Mouse (Mus musculus): ENCODE data around the gene Akap11.

Akap11 gene

DNA sequence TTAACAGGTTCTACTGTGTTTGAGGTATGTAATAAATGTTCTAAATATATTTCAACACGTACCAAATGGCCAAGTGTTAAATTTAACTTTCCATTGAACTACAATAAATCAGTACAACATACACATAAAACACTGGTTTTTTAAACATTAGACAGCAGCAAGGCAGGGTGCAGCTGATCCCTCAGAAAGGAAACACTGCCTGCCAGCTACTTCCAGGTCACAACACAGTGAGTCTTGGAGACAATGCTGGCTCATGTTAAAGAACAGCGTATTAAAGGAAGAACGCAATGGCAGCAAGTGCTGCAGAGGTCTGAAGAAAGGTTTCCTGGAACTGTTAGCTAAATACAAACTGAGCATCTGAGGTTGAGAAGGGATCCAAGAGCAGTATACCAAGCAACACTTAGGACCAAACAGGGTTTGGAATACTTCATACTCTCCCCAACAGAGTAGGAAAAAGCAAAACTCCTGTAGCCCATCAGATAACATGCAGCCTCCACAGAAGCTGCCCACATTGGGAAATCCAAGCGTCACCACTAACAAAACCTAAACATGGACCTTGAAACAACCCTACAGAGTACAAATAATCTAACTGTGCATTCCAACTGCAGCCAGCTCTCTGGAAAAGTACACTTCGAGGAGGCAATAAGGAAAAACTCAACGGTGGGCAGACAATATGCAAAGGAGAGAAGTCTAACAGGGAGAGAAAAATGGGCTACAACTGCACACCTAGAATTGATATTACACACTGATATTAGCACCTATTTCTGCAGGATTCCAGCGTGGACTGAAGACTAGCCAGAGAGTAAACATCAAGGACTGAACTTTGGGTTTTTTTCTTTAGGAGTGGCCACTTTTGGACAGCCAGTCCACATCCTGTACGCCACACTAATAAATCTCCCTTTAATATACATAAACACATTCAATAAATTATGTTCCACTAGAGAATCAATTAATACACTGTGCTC, 7.9 kb downstream of the Akap11 start:
- no peak for DNase-seq (ENCODE audit: low spot score in 2 of 2)

DNA sequence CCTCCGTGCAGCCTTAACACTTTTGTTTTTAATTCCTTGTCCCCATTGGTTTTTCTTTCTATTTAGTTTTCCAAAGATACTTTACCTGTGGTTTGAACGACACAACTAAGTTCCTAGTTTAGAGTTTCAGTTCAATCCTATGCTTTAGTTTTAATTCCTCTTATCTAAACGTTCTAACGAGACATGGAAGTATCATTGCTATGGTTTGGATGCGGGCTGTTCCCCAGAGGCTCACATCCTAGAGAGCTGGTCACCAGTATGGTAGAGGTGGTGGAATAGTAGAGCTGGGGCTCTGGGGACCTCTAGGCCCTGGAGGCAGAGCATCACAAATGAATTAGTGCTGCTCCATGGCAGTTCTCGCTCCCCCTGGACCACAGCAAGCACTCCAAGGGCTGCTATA, 9.7 kb downstream of the Akap11 start:
- no peak for DNase-seq (ENCODE audit: low spot score in 2 of 2)

DNA sequence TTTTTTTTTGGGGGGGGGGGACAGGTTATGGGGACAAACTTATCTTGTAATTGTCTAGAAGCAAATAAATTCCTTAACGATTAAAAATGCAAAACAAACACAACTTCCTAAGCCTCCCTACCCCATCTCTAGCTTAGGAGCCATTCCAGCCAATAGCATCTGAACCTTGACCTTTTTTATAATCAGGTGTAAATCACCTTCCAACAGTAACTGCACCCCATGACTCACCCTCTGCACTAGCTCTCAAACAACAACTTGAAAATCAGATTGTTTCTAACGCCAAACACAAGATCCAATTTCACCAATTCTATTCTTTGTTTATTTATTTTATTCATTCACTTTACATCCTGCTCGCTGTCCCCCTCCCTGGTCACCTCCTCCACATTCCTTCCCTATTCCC, 10.1 kb downstream of the Akap11 start:
- no peak for DNase-seq (ENCODE audit: low spot score in 2 of 2)

DNA sequence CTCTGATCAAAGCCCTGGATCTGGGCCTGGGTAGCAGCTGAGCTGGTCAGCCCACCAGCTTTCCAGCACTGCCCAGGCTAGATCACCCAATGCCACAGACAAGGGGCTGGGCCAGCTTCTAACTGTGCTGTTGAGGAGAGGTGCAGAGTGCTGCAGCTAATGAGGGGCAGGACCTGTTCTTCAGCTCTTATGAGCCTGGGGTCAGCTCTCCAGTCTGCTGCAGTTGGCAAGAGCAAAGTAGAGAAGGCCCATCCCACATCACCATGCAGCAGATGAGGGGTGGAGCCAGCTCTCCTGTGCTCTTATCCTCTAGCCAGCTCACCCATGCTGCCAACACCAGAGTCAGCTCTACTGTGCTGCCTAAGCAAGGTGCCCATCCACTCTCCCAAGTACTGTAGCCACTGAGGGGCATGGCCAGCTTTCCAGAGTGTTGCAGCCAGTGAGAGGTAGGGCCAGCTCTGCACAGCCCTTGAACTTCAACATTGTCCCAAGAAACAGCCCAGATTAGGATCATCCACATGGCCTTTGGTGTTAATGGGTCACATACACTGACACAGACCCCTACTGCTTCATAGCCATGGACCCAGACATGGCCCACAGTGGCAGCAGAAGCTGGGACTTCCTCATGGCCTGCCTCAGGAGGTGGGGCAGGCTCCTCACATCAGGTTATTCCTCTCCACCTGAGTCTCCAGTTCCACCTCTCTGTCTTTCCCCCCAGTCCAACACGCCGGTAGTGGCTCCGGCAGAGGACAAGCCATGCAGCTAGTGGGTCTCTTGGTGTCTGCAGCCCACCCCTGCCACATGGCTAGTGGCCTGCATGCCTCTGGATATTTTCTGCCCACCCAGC, 10.8 kb downstream of the Akap11 start:
- DNase-seq (ENCODE audit: low spot score in 2 of 2), result no peak

DNA sequence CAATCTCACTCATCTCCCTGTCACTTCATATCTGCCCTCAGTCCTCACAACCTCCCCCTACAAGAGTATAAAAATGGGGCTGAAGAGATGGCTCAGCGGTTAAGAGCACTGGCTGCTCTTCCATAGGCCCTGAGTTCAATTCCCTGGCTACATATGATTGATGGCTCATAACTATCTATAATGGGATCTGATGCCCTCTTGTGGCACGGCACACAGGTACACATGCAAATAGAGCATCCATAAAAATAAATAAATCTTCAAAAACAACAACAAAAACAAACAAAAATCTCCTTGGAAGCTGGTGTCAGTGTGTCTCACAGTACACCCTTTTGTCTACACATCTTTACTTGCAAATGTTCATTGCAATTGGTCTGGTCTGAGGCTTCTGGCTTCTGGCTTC, 11.5 kb downstream of the Akap11 start:
- no peak for DNase-seq (ENCODE audit: low spot score in 2 of 2)

DNA sequence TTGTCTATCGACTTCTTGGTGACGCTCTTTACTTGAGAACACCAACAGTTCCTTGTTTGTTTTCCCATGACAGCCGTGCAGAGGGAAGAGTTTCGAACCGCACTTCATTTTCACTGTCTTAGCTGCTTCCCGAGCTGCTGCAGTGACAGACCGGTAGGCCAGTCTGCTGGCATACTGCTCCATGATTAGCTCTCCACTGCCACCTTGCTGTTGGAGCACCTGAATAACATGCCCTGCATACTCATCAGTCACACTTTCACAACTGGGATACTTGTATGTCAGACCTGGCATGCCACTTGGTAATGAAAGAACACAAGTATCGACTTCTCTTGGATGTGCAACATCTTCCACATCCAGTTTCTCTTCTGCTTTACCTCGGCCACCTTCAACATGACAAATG, 25.9 kb downstream of the Akap11 start:
- DNase-seq (ENCODE audit: low spot score in 2 of 2), result no peak

DNA sequence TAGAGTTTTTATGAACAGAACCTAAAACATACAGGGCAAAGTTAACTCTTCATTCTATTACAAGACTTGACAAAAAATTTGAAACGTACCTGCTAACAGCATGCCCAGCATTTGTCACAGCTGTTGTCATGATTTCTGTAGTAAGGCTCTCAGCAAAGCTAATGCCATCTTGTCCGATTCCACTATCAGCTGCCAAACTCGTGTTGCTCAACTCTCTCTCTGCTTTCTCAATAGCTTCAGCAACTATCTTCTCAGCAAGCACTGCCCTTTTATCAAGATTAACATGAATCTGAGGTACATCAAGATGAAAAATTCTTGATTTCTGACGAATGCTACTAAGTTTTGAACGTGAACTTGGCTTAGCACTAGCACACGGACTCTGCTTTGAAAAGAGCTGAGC, 26.8 kb downstream of the Akap11 start:
- DNase-seq (ENCODE audit: low spot score in 2 of 2), result no peak

DNA sequence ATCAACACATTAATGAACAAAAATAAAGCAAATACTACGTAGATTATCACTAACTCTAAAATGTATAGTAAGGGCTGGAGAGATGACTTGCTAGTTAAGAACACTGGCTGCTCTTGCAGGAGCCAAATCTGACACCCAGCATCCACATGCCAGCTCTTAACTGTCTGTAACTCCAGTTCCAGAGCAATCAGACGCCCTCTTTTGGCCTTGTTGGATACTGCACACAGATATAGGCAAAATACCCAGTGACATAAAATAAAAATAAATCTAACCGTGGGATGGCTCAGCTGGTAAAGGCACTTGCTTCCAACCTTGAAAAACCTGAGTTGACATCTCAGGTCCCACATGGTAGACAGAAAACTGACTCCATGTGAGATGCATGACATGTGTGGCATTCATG, 36.0 kb downstream of the Akap11 start:
- DNase-seq (ENCODE audit: low spot score in 2 of 2), result no peak

DNA sequence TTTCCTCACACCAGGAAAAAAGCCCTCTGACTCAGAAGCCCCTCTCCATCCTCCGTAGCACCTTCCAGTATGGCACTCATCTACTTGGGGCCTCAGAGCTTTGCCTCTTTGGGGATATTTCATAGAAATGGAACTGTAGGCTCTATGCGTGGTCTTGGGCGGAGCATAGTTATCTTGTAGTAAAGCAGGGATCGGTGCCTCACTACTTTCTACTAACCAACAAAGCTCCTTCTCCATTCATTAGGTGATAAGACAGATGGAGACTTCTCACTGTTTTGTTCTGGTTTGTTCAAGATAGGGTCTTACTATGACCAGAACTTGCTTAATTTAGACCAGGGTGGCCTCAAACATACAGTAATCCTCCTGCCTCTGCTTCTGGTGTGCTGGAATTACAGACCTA, 39.9 kb downstream of the Akap11 start:
- DNase-seq (ENCODE audit: low spot score in 2 of 2), result no peak

DNA sequence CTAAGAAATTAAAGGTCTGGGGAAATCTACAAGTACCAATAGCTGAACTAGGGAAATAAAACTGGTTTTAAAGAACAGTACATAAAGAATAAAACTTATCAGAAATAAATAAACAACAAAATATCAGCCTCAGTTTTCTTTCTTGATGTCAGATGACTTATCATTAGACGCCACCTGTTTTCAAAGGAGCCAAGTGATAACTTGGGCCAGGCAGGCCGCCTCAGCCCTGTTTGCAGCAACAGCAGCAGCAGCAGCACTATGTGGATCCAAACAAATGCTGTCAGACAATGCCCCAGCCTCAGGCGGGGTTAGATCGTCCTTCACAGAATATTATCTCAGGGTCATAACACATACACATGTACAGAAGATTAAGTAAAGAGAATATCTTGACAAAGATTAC, 41.4 kb downstream of the Akap11 start:
- DNase-seq (ENCODE audit: low spot score in 2 of 2), result no peak

DNA sequence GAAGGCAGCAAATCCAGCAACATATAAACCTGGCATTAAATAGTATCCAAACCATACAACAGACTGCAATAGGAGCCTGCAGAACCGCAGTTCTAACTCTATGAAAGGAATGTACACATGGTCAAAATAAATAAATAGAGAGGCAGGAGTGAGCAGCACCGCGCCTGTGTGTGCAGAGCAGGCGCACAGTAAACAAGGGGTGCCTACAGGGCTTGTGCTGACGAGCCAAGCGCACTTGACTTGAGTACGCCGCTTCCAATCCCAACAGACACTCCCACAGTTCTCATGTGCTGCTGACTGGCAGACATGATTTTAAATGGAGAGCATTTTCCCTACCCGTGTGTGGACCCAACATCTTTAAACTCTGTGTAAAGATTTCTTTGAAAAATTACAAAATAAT, 44.0 kb downstream of the Akap11 start:
- DNase-seq (ENCODE audit: low spot score in 2 of 2), result no peak

DNA sequence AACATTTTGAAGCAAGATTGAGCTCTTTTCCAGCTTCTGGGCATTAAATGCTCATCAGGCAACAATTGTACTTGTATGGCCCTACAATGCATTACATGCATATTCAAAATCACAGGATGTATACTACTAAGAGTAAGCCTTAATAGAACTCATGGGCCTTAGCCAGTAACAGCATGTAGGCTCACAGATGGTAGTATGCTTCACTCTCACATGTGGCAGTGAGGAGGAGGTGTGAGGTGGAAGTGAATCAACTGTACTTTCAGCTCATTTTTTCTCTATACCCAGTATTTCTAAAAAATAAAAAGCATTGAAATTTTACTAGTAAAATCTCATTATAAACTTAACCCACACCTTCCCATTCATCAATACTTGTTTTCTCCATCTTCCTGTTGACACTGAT, 45.2 kb downstream of the Akap11 start:
- DNase-seq (ENCODE audit: low spot score in 2 of 2), result no peak

DNA sequence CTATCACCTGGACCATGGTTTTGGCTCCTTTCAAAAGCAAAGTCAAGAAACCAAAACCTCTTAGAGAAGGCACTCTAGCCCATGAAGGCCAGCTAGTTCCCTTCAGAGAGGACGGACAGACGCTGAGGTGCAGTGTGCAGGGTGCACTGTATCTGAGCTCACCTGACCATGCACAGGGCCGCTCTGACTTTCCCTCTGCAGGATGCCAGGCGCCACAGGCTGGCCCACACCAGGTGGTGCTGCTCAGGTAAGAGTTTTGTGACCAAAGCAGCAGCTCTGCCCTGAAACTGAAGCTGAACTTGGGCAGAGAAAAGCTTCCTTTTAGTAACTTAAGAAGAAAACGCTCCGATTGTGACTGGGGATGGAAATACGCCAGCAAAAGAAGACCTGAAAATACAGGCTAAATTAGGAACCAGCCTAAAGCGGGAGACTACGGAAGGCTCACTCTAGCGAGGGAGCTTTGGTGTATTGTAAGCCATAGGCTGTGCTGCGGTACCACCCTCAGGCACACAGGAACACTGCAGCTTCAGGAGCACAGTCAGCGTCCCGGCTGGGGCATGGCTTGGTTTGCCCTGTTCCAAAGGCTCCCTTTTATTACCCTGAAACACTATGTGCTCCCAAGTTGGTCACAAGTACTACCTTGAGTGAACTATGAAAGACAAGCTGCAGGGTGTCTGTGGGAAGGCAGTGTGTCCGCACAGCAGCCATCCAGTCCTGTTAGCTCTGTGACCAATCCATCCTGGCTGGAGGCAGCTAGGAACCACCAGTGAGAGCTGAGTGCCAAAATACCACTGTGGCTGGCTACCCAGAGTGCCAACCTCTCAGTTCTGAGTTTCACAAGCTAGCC, 54.0 kb downstream of the Akap11 start:
- DNase-seq (ENCODE audit: low spot score in 2 of 2), result no peak

DNA sequence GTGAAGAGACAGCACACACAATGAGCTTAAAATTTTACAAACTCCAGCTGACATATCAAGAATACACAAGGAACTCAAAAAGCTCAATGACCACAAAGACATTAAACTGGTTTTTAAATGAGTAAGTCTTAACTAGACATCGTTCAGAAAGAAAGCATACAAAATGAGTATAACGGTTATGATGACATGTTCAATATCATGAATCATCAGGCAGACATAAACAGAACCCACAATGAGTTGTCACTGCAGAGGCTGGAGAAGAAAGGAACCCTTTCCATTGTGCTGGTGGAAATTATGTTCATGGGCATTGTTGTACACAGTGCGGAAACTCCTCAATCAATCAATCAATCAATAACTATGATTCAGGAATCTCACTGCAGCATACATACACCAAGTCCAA, 62.5 kb downstream of the Akap11 start:
- no peak for DNase-seq (ENCODE audit: low spot score in 2 of 2)

DNA sequence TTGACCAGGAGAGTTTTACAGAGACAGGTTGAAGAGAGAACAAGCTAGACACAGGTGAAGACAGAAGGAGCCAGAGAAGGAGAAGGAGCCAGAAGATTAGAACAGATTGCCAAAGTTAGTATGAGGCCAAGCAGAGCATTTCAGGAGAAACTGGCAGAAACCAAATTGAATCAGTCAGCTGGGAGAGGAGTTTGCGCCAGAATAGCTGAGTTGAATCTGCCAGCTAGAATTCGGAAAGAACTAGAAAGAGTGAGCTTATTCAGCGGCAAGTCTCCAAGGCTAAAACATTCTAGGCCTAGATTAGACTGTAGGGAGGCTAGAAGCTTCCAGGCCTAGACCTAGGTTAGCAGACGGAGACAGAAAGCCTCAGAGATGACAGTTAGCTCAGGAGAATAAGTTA, 65.9 kb downstream of the Akap11 start:
- no peak for DNase-seq (ENCODE audit: low spot score in 2 of 2)

DNA sequence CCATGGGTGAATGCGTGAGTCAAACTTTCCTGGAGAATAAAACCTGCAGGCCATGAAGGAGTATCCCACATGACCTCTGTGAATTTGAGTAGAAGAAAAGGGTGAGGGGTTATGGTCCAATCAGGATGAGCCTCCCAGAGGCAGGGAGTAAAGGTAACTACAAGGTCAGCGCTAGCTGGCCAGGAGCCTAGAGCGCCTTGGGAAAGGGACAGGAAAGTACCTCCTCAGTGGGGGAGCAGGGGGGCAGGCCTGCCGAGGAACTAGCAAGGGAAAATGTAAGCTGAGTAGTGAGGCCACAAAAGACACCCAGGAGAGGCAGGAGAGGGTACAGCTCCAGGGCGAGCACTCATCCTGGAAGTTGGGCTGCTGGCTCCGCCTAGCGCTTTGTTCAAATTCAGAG, 67.6 kb downstream of the Akap11 start:
- DNase-seq (ENCODE audit: low spot score in 2 of 2), result no peak

DNA sequence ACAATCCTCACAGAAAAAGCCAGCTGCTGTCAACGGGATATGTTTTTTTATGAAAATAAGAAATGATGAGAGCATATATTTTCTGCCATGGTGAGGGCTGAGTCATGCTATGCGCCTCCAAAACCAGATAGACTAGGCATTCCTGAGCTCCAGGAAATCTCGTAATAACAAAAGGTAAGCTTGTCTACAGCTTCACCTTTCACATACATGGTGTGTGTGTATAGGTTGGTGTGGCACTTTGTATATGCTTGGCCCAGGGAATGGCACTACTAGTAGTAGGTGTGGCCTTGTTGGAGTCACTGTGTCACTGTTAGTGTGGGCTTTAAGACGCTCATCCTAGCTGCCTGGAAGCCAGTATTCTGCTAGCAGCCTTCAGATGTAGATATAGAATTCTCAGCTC, 68.6 kb downstream of the Akap11 start:
- DNase-seq (ENCODE audit: low spot score in 2 of 2), result no peak

DNA sequence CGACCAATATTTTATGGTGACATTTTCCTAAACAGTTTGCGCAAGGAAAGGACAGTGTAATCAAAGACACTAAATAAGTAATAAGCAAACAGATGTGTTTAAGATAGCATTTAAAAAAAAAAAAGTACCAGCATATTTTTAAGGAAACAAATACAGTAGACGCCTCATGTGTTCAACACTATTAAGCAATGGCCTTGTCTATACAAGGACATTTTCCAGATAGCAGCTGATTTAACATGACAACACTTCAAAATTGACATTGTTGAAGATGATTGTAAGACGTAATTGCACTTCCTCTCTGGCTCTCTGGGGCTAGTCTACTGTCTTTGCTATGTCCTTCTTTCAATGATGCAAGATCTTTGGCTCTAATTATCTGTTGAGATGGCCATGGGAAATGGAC, 72.3 kb downstream of the Akap11 start:
- DNase-seq (ENCODE audit: low spot score in 2 of 2), result no peak

DNA sequence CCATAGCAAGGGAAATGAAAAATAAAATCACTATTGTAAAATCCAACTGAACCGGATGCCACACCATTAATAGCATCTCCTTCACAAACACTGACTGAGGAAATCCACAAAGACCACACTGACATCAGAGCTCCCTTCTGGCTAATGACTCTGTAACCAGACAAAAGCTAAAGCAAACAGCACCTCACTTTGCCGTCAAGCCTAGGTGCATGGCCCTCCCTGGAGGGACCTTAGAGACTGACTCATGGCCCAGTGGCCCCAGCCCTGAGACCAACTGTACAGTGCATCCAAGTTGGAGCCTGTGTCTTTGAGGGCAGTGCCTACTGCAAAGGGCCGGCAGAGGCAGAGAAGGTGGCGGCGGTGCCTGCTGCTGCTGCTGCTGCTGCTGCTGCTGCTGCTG, 77.5 kb downstream of the Akap11 start:
- no peak for DNase-seq (ENCODE audit: low spot score in 2 of 2)

DNA sequence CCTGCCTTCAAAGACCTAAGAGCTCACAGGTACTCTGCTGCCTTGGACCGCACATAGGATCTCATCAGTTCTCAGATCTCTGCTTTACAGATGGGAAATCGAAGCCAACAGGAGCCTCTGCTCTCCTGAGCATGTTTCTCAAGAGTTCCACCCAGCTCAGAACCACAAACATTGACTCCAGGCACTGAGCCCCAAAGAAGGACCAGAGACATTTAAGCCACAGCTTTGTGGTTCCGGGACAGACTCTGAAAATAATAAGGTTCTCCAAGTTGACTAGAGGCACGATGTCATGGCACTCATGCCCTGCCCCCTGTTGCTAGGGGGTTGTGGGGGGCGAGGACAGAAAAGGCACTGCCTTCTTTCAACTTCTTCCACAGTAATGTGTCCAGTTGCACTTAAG, 77.9 kb downstream of the Akap11 start:
- DNase-seq (ENCODE audit: low spot score in 2 of 2), result no peak

DNA sequence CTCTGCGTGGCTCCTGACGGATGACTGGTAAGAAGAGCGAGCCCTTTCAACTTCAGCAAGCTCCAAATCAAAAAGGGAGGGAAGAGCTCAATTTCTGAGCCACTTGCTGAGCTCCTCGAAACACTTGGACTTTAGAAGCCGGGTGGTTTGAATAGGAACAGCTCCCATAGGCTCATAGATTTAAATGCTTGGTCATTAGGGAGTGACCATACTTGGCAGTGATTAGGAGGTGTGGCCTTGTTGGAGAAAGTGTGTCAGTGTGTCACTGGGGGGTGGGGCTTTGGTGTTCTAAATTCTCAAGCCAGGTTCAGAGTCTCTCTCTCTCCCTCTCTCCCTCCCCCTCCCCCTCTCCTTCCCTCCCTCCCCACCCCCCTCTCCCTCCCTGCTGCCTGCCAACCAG, 81.6 kb downstream of the Akap11 start:
- no peak for DNase-seq (ENCODE audit: low spot score in 2 of 2)

DNA sequence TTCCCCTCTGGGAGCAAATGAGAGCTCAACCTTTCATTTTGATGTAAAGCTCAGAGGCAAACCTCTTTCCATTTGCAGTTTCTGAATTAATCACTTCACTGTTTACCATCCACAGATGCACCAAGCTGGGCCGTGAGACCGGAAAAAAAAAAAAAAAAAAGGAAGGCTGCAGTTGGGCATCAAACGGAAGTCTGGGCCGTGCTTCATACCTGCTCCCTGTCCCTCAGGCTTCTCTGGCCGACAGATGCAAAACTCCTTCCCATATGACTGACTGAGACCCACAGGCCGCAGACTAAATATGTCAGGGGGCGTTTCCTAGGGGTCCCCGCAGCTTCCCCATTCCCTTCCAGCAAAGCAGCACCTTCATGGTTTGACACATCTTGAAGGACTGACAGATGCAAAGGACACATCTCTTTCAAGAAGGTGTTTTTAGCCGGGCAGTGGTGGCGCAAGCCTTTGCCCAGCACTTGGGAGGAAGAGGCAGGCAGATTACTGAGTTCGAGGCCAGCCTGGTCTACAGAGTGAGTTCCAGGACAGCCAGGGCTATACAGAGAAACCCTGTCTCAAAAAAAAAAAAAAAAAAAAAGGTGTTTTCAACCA, 87.7 kb downstream of the Akap11 start:
- DNase-seq (ENCODE audit: low spot score in 2 of 2), result no peak

Data from heart, adult 9 months (tissue).